Mouse (Mus musculus) G1E (cell line): ENCODE data around the gene Abcc3. TPM values are rescaled to one million over a fixed set of nuclear protein-coding genes. Genes with fewer than 3 reads are reported as not detected.

Experiments used
- ATAC-seq: 2 replicates; pipeline ENCODE4 v1.8.0; 2016; ENCODE audit warnings: mild to moderate bottlenecking; ENCODE audit not compliant: insufficient number of reproducible peaks, poor library complexity, low FRiP score, severe bottlenecking; ENCODE audit errors: extremely low read depth
- DNase-seq: peaks from one replicate; pipeline ENCODE4 v3.0.0; 2012; ENCODE audit warnings: low spot score
- H3K27me3 ChIP-seq: 2 replicates; pipeline ENCODE4 v1.6.1; 2012; ENCODE audit warnings: mild to moderate bottlenecking, low read length, inconsistent platforms; ENCODE audit not compliant: insufficient read depth
- H3K36me3 ChIP-seq: replicated peaks from 2 replicates; pipeline ENCODE3; 2012; ENCODE audit warnings: mild to moderate bottlenecking, inconsistent platforms
- H3K4me1 ChIP-seq: 2 replicates; pipeline ENCODE4 v1.6.1; 2012; ENCODE audit warnings: low read depth, low read length, inconsistent platforms, mixed read lengths; ENCODE audit not compliant: insufficient read depth
- H3K4me3 ChIP-seq: 2 replicates; pipeline ENCODE4 v1.5.1; 2012; ENCODE audit warnings: low read depth, mild to moderate bottlenecking, inconsistent platforms, low read length, moderate library complexity, mixed read lengths
- H3K9me3 ChIP-seq: replicated peaks from 2 replicates; pipeline ENCODE4 v1.6.1; 2012; ENCODE audit warnings: inconsistent platforms
- CTCF ChIP-seq: IDR thresholded peaks from 2 replicates; pipeline ENCODE4 v1.5.1; 2012; ENCODE audit warnings: low read depth, low read length, inconsistent platforms, mixed read lengths
- GATA1 ChIP-seq: IDR thresholded peaks from 2 replicates; pipeline ENCODE4 v1.6.1; 2012; ENCODE audit warnings: borderline replicate concordance, low read length, inconsistent platforms, mixed read lengths
- GATA2 ChIP-seq: IDR thresholded peaks from 2 replicates; pipeline ENCODE4 v1.6.1; 2012; ENCODE audit warnings: low read depth, low read length, inconsistent platforms, borderline replicate concordance
- POLR2AphosphoS5 ChIP-seq: IDR thresholded peaks from 2 replicates; pipeline ENCODE4 v1.6.1; 2012; ENCODE audit warnings: low read depth, low read length, inconsistent platforms; ENCODE audit not compliant: insufficient replicate concordance
- TAL1 ChIP-seq: conservative IDR thresholded peaks from 2 replicates; pipeline ENCODE4 v1.6.1; 2012; ENCODE audit warnings: low read depth, low read length, inconsistent platforms, mixed read lengths
- polyA plus RNA-seq: library from polyadenylated mRNA; stranded (reverse); fragments of >175 nt; gene quantifications from 2 replicates; pipeline ENCODE4 v1.2.3, GENCODE M21; 2012
- total RNA-seq, 2 experiments: library from RNA; stranded (forward) in 1 of 2; stranded (reverse) in 1 of 2; fragments of 200-1000 nt in 1 of 2; fragments of >200 nt in 1 of 2; fragmentation: Nextera tagmentation in 1 of 2; gene quantifications; 2 replicates each; pipeline ENCODE4 v1.2.3; 2014 to 2017

Abcc3 gene
- total and polyA plus RNA-seq, 3 experiments: 0.27 TPM; not detected in 2

GRCm38 (mm10) chr11:94320969-94321930 lies 71.5 kb downstream of the Abcc3 start:
- no peak for TF ChIP-seq POLR2AphosphoS5
- TF ChIP-seq TAL1: no peak
- no peak for TF ChIP-seq GATA1
- no peak for TF ChIP-seq GATA2
- TF ChIP-seq CTCF: no peak
- no peak for ATAC-seq
- Histone ChIP-seq H3K4me3 (peak overlapping the region; percentile 94), H3K9me3 (no peaks in the 10 kb centered on the region), H3K4me1 (peaks cover 45% of the 10 kb centered on the region), H3K36me3 (peaks cover 25% of the 10 kb centered on the region), H3K27me3 (no peaks in the 10 kb centered on the region)
- DNase-seq: peak; percentile 55

- no peaks in the 10 kb centered on the region for H3K9me3 ChIP-seq
- peaks cover 41% of the 10 kb centered on the region for H3K36me3 ChIP-seq
- no peaks in the 10 kb centered on the region for H3K27me3 ChIP-seq
- H3K4me1 ChIP-seq: peaks cover 72% of the 10 kb centered on the region
- no peak for ATAC-seq
- peak overlapping the region; percentile 44; the same call in 1 of the 2 replicates for H3K4me3 ChIP-seq
- no peak for DNase-seq
- TF ChIP-seq TAL1: no peak
Measured at GRCm38 (mm10) chr11:94318056-94318455, 74.7 kb downstream of the Abcc3 start.

- H3K4me1 ChIP-seq: peaks cover 72% of the 10 kb centered on the region
- no peaks in the 10 kb centered on the region for H3K27me3 ChIP-seq
- no peak for DNase-seq
- peaks cover 47% of the 10 kb centered on the region for H3K36me3 ChIP-seq
- no peak for TF ChIP-seq GATA1
- no peak for TF ChIP-seq CTCF
- no peak for TF ChIP-seq GATA2
- TF ChIP-seq TAL1: no peak
- H3K9me3 ChIP-seq: no peaks in the 10 kb centered on the region
- ATAC-seq: no peak
- no peak overlapping the region; the same call in 1 of the 2 replicates for H3K4me3 ChIP-seq
Measured at GRCm38 (mm10) chr11:94317515-94317914, 75.3 kb downstream of the Abcc3 start.

GRCm38 (mm10) chr11:94317014-94317413 lies 75.8 kb downstream of the Abcc3 start:
- Histone ChIP-seq H3K4me1 (peaks cover 70% of the 10 kb centered on the region), H3K9me3 (no peaks in the 10 kb centered on the region)
- TF ChIP-seq POLR2AphosphoS5 (no peak), TAL1 (no peak), GATA2 (no peak), GATA1 (no peak)

GRCm38 (mm10) chr11:94316528-94316927 lies 76.3 kb downstream of the Abcc3 start:
- TF ChIP-seq POLR2AphosphoS5 (no peak), GATA1 (no peak), TAL1 (no peak), GATA2 (no peak), CTCF (no peak)
- no peak for DNase-seq
- ATAC-seq: no peak
- peaks cover 52% of the 10 kb centered on the region for H3K36me3 ChIP-seq
- no peak overlapping the region for H3K4me3 ChIP-seq
- H3K9me3 ChIP-seq: no peaks in the 10 kb centered on the region
- H3K27me3 ChIP-seq: no peaks in the 10 kb centered on the region
- H3K4me1 ChIP-seq: peaks cover 73% of the 10 kb centered on the region

More at GRCm38 (mm10) chr11:94317014-94317413, 75.8 kb downstream of the Abcc3 start:
- ATAC-seq (no peak), DNase-seq (no peak)
- no peaks in the 10 kb centered on the region for H3K27me3 ChIP-seq
- H3K4me3 ChIP-seq: no peak overlapping the region; the same call in 1 of the 2 replicates
- peaks cover 50% of the 10 kb centered on the region for H3K36me3 ChIP-seq

GRCm38 (mm10) chr11:94315308-94315707 lies 77.5 kb downstream of the Abcc3 start:
- DNase-seq (no peak), ATAC-seq (peak; percentile 22; the same call in 1 of the 2 replicates)
- Histone ChIP-seq H3K36me3 (peaks cover 63% of the 10 kb centered on the region), H3K9me3 (no peaks in the 10 kb centered on the region), H3K4me3 (no peak overlapping the region; the same call in 1 of the 2 replicates), H3K4me1 (peaks cover 82% of the 10 kb centered on the region), H3K27me3 (no peaks in the 10 kb centered on the region)
- TF ChIP-seq GATA2 (no peak), CTCF (no peak), TAL1 (no peak), GATA1 (no peak), POLR2AphosphoS5 (no peak)
